Mouse (Mus musculus) stomach, embryonic 15.5 days (tissue): ENCODE results near the gene Ttc7b. TPM values are rescaled to one million over a fixed set of nuclear protein-coding genes. Genes with fewer than 3 reads are reported as not detected.

ENCODE experiments used
- ATAC-seq: fragments of 200-750 bp; cut with Nextera tagmentation; 2 replicates; pipeline ENCODE4 v1.8.0; 2017; ENCODE audit warnings: low read depth, moderate number of reproducible peaks, moderate TSS enrichment; ENCODE audit not compliant: insufficient read depth, low FRiP score
- H3K27ac ChIP-seq: fragments of 300-500 bp; sonication (generic); 2 replicates; pipeline ENCODE4 v1.5.1; 2015; ENCODE audit warnings: mild to moderate bottlenecking, inconsistent platforms
- H3K27me3 ChIP-seq: fragments of 300-500 bp; sonication (generic); replicated peaks from 2 replicates; pipeline ENCODE4 v1.6.1; 2015; ENCODE audit warnings: inconsistent platforms
- H3K36me3 ChIP-seq: fragments of 300-500 bp; sonication (generic); 2 replicates; pipeline ENCODE4 v1.6.1; 2015; ENCODE audit warnings: inconsistent platforms
- H3K4me1 ChIP-seq: fragments of 300-500 bp; sonication (generic); 2 replicates; pipeline ENCODE4 v1.6.1; 2015; ENCODE audit warnings: inconsistent platforms
- H3K4me2 ChIP-seq: fragments of 300-500 bp; sonication (generic); 2 replicates; pipeline ENCODE4 v1.6.1; 2015; ENCODE audit warnings: mild to moderate bottlenecking, inconsistent platforms
- H3K4me3 ChIP-seq: fragments of 300-500 bp; sonication (generic); replicated peaks from 2 replicates; pipeline ENCODE4 v1.5.1; 2015; ENCODE audit warnings: inconsistent platforms
- H3K9ac ChIP-seq: fragments of 300-500 bp; sonication (generic); 2 replicates; pipeline ENCODE4 v1.6.1; 2015; ENCODE audit warnings: inconsistent platforms
- H3K9me3 ChIP-seq: fragments of 300-500 bp; sonication (generic); 2 replicates; pipeline ENCODE4 v1.6.1; 2016; ENCODE audit warnings: inconsistent platforms
- WGBS: fragments of 180-500 bp; shearing (Covaris S2); methylation state at CpG from one replicate; pipeline ENCODE4 v1.1.7; 2015; 5-methylcytosine and 5-hydroxymethylcytosine counted together
- polyA plus RNA-seq: library from polyadenylated mRNA; unstranded; fragments of >200 nt; fragmentation: Nextera tagmentation; extraction: Ambion mirVana; gene quantifications from 2 replicates; pipeline ENCODE4 v1.2.1, GENCODE M21; 2015

The Ttc7b gene
- polyA plus RNA-seq, 1 experiment from 2014 or later: 5.4 TPM

GRCm38 (mm10) chr12:100338055-100338454 is 182.6 kb downstream of the Ttc7b start:
- Histone ChIP-seq H3K4me2 (no peak overlapping the region), H3K9me3 (no peaks in the 10 kb centered on the region), H3K9ac (no peak overlapping the region), H3K27ac (no peak overlapping the region), H3K4me3 (no peak overlapping the region), H3K27me3 (no peaks in the 10 kb centered on the region), H3K4me1 (no peaks in the 10 kb centered on the region), H3K36me3 (no peaks in the 10 kb centered on the region)
- WGBS: 47% methylated on average over 3 of the region's 3 CpGs
- ATAC-seq: 0 out of 2 replicates have a peak, but pooled peaks have one; percentile 8

- H3K9me3 ChIP-seq: no peaks in the 10 kb centered on the region
- H3K9ac ChIP-seq: no peak overlapping the region
- H3K4me2 ChIP-seq: no peak overlapping the region
- no peak overlapping the region for H3K4me3 ChIP-seq
- H3K36me3 ChIP-seq: no peaks in the 10 kb centered on the region
- ATAC-seq: peak; percentile 70; the same call in 1 of the 2 replicates
- H3K4me1 ChIP-seq: no peaks in the 10 kb centered on the region
- WGBS: 74% methylated on average over 5 of the region's 5 CpGs
- no peaks in the 10 kb centered on the region for H3K27me3 ChIP-seq
- no peak overlapping the region for H3K27ac ChIP-seq
These were observed 183.1 kb downstream of the Ttc7b start for GRCm38 (mm10) chr12:100337351-100338018.

GRCm38 (mm10) chr12:100336241-100336640 is 184.4 kb downstream of the Ttc7b start:
- no peak for ATAC-seq
- WGBS: 69% methylated on average over 5 of the region's 5 CpGs
- H3K4me3 ChIP-seq: no peak overlapping the region
- H3K9me3 ChIP-seq: no peaks in the 10 kb centered on the region
- H3K4me1 ChIP-seq: no peaks in the 10 kb centered on the region
- no peak overlapping the region for H3K4me2 ChIP-seq
- no peak overlapping the region for H3K9ac ChIP-seq
- H3K27me3 ChIP-seq: no peaks in the 10 kb centered on the region
- no peak overlapping the region for H3K27ac ChIP-seq
- no peaks in the 10 kb centered on the region for H3K36me3 ChIP-seq

- 90% methylated on average over 6 of the region's 6 CpGs for WGBS
These were observed 188.8 kb downstream of the Ttc7b start for GRCm38 (mm10) chr12:100331806-100332205.

GRCm38 (mm10) chr12:100330234-100330633 is 190.4 kb downstream of the Ttc7b start:
- Histone ChIP-seq H3K27ac (no peak overlapping the region), H3K9me3 (no peaks in the 10 kb centered on the region), H3K4me2 (no peak overlapping the region), H3K4me3 (no peak overlapping the region), H3K9ac (no peak overlapping the region), H3K4me1 (no peaks in the 10 kb centered on the region), H3K36me3 (no peaks in the 10 kb centered on the region), H3K27me3 (no peaks in the 10 kb centered on the region)
- 84% methylated on average over 8 of the region's 8 CpGs for WGBS
- no peak for ATAC-seq

More at GRCm38 (mm10) chr12:100331806-100332205, 188.8 kb downstream of the Ttc7b start:
- no peak for ATAC-seq
- Histone ChIP-seq H3K4me3 (no peak overlapping the region), H3K9me3 (no peaks in the 10 kb centered on the region), H3K9ac (no peak overlapping the region), H3K36me3 (no peaks in the 10 kb centered on the region), H3K4me2 (no peak overlapping the region), H3K27me3 (no peaks in the 10 kb centered on the region), H3K27ac (no peak overlapping the region), H3K4me1 (no peaks in the 10 kb centered on the region)

GRCm38 (mm10) chr12:100328998-100329397 is 191.6 kb downstream of the Ttc7b start:
- H3K36me3 ChIP-seq: no peaks in the 10 kb centered on the region
- H3K27me3 ChIP-seq: no peaks in the 10 kb centered on the region
- H3K27ac ChIP-seq: no peak overlapping the region
- no peaks in the 10 kb centered on the region for H3K9me3 ChIP-seq
- H3K4me1 ChIP-seq: no peaks in the 10 kb centered on the region
- H3K4me3 ChIP-seq: no peak overlapping the region
- no peak overlapping the region for H3K4me2 ChIP-seq
- WGBS: 85% methylated on average over 4 of the region's 4 CpGs
- no peak for ATAC-seq
- no peak overlapping the region for H3K9ac ChIP-seq

- Histone ChIP-seq H3K36me3 (no peaks in the 10 kb centered on the region), H3K9ac (no peak overlapping the region), H3K27me3 (no peaks in the 10 kb centered on the region), H3K4me1 (no peaks in the 10 kb centered on the region), H3K9me3 (no peaks in the 10 kb centered on the region), H3K4me2 (no peak overlapping the region), H3K4me3 (no peak overlapping the region), H3K27ac (no peak overlapping the region)
- 83% methylated on average over 9 of the region's 9 CpGs for WGBS
- ATAC-seq: no peak
These were observed 192.1 kb downstream of the Ttc7b start for GRCm38 (mm10) chr12:100328557-100328956.

GRCm38 (mm10) chr12:100326732-100327131 is 193.9 kb downstream of the Ttc7b start:
- Histone ChIP-seq H3K4me3 (no peak overlapping the region), H3K36me3 (no peaks in the 10 kb centered on the region), H3K27me3 (no peaks in the 10 kb centered on the region), H3K9me3 (no peaks in the 10 kb centered on the region), H3K4me2 (no peak overlapping the region), H3K4me1 (no peaks in the 10 kb centered on the region), H3K27ac (no peak overlapping the region), H3K9ac (no peak overlapping the region)
- no peak for ATAC-seq
- 90% methylated on average over 2 of the region's 2 CpGs for WGBS

GRCm38 (mm10) chr12:100325618-100326017 is 195.0 kb downstream of the Ttc7b start:
- no peak overlapping the region for H3K4me2 ChIP-seq
- H3K4me1 ChIP-seq: no peaks in the 10 kb centered on the region
- H3K4me3 ChIP-seq: no peak overlapping the region
- WGBS: 98% methylated on average over 4 of the region's 4 CpGs
- ATAC-seq: no peak
- H3K36me3 ChIP-seq: no peaks in the 10 kb centered on the region
- no peak overlapping the region for H3K9ac ChIP-seq
- H3K27me3 ChIP-seq: no peaks in the 10 kb centered on the region
- no peaks in the 10 kb centered on the region for H3K9me3 ChIP-seq
- no peak overlapping the region for H3K27ac ChIP-seq

- no peak overlapping the region for H3K4me2 ChIP-seq
- H3K36me3 ChIP-seq: no peaks in the 10 kb centered on the region
- 92% methylated on average over 8 of the region's 8 CpGs for WGBS
These were observed 195.4 kb downstream of the Ttc7b start for GRCm38 (mm10) chr12:100325212-100325611.

GRCm38 (mm10) chr12:100323641-100324040 is 197.0 kb downstream of the Ttc7b start:
- no peak overlapping the region for H3K4me3 ChIP-seq
- WGBS: 75% methylated on average over 2 of the region's 2 CpGs
- H3K9me3 ChIP-seq: no peaks in the 10 kb centered on the region
- no peak overlapping the region for H3K4me2 ChIP-seq
- no peaks in the 10 kb centered on the region for H3K36me3 ChIP-seq
- no peaks in the 10 kb centered on the region for H3K27me3 ChIP-seq
- no peaks in the 10 kb centered on the region for H3K4me1 ChIP-seq
- ATAC-seq: no peak
- no peak overlapping the region for H3K9ac ChIP-seq
- no peak overlapping the region for H3K27ac ChIP-seq

More at GRCm38 (mm10) chr12:100325212-100325611, 195.4 kb downstream of the Ttc7b start:
- Histone ChIP-seq H3K9ac (no peak overlapping the region), H3K27me3 (no peaks in the 10 kb centered on the region), H3K27ac (no peak overlapping the region), H3K9me3 (no peaks in the 10 kb centered on the region), H3K4me1 (no peaks in the 10 kb centered on the region), H3K4me3 (no peak overlapping the region)
- no peak for ATAC-seq

- 89% methylated on average over 2 of the region's 2 CpGs for WGBS
- H3K4me3 ChIP-seq: no peak overlapping the region
- H3K4me2 ChIP-seq: no peak overlapping the region
- H3K27me3 ChIP-seq: no peaks in the 10 kb centered on the region
- no peak overlapping the region for H3K27ac ChIP-seq
- no peak for ATAC-seq
- H3K36me3 ChIP-seq: no peaks in the 10 kb centered on the region
- no peak overlapping the region for H3K9ac ChIP-seq
- H3K4me1 ChIP-seq: no peaks in the 10 kb centered on the region
- no peaks in the 10 kb centered on the region for H3K9me3 ChIP-seq
These were observed 198.4 kb downstream of the Ttc7b start for GRCm38 (mm10) chr12:100322225-100322624.

- no peak overlapping the region for H3K27ac ChIP-seq
- no peak overlapping the region for H3K9ac ChIP-seq
- H3K4me1 ChIP-seq: no peaks in the 10 kb centered on the region
- no peaks in the 10 kb centered on the region for H3K27me3 ChIP-seq
- WGBS: 83% methylated on average over 4 of the region's 4 CpGs
- H3K36me3 ChIP-seq: no peaks in the 10 kb centered on the region
- H3K4me2 ChIP-seq: no peak overlapping the region
- H3K4me3 ChIP-seq: no peak overlapping the region
- ATAC-seq: no peak
- no peaks in the 10 kb centered on the region for H3K9me3 ChIP-seq
These were observed 199.1 kb downstream of the Ttc7b start for GRCm38 (mm10) chr12:100321545-100321944.
